21 mouse cellular contexts compared by ENCODE assay signal in genomic region chr6:28259750-28260149, GRCm38 (mm10).
DNase-seq lines count a peak whose midpoint lies in the region; ATAC-seq lines count a peak whose summit lies in the region.
"Had no signal": no experiment of that assay in that cellular context is flagged by ENCODE, and none has a peak within 500 bp of the region (broad histone marks: within the 10 kb centered on the region; RNA-seq: fewer than 3 reads in every experiment).

No protein-coding gene starts in this region.

- H3K27ac ChIP-seq in midbrain, embryonic 11.5 days (ENCODE audit: low read depth, low read length): no peak overlapping the region
- no peak overlapping the region for H3K27ac ChIP-seq in midbrain, embryonic 16.5 days (ENCODE audit: low read length)
- no peak overlapping the region for H3K27ac ChIP-seq in liver, embryonic 15.5 days (replicated peaks)
- no peak overlapping the region for H3K27ac ChIP-seq in heart, embryonic 11.5 days (ENCODE audit: low read depth, low read length)
- H3K27ac ChIP-seq: embryonic facial prominence, embryonic 10.5 days; forebrain, embryonic 13.5 days; hindbrain, embryonic 12.5 days had no signal

- H3K4me2 ChIP-seq in midbrain, embryonic 11.5 days: no peak overlapping the region
- H3K4me2 ChIP-seq in midbrain, embryonic 16.5 days (ENCODE audit: low read length): no peak overlapping the region
- peak overlapping the region; percentile 62 for H3K4me2 ChIP-seq in liver, embryonic 15.5 days
- no peak overlapping the region for H3K4me2 ChIP-seq in heart, embryonic 11.5 days

- H3K9ac ChIP-seq in midbrain, embryonic 11.5 days (ENCODE audit: low read length): no peak overlapping the region
- no peak overlapping the region for H3K9ac ChIP-seq in midbrain, embryonic 16.5 days (ENCODE audit: low read depth, low read length)
- no peak overlapping the region for H3K9ac ChIP-seq in liver, embryonic 15.5 days
- no peak overlapping the region for H3K9ac ChIP-seq in heart, embryonic 11.5 days (ENCODE audit: low read depth, low read length)

- no peaks in the 10 kb centered on the region for H3K36me3 ChIP-seq in midbrain, embryonic 11.5 days (ENCODE audit: control insufficient read depth, insufficient read depth, low read length)
- H3K36me3 ChIP-seq in midbrain, embryonic 16.5 days (ENCODE audit: control insufficient read depth, insufficient read depth, low read length): no peaks in the 10 kb centered on the region
- H3K36me3 ChIP-seq in liver, embryonic 15.5 days (replicated peaks): peaks cover 37% of the 10 kb centered on the region
- H3K36me3 ChIP-seq in heart, embryonic 11.5 days (ENCODE audit: control insufficient read depth, insufficient read depth, low read length): no peaks in the 10 kb centered on the region

- no peaks in the 10 kb centered on the region for H3K9me3 ChIP-seq in midbrain, embryonic 11.5 days (ENCODE audit: control insufficient read depth, low read length)
- H3K9me3 ChIP-seq in midbrain, embryonic 16.5 days (replicated peaks; ENCODE audit: control insufficient read depth, low read length, poor library complexity, severe bottlenecking): no peaks in the 10 kb centered on the region
- no peaks in the 10 kb centered on the region for H3K9me3 ChIP-seq in liver, embryonic 15.5 days (replicated peaks)
- H3K9me3 ChIP-seq in heart, embryonic 11.5 days (replicated peaks; ENCODE audit: control insufficient read depth, low read length): no peaks in the 10 kb centered on the region
- H3K9me3 ChIP-seq: embryonic facial prominence, embryonic 10.5 days; forebrain, embryonic 13.5 days; hindbrain, embryonic 12.5 days had no signal

- no peak overlapping the region for H3K4me3 ChIP-seq in midbrain, embryonic 11.5 days (ENCODE audit: low read depth, low read length)
- no peak overlapping the region for H3K4me3 ChIP-seq in midbrain, embryonic 16.5 days (ENCODE audit: low read depth, low read length)
- H3K4me3 ChIP-seq in liver, embryonic 15.5 days (replicated peaks): peak overlapping the region; percentile 48
- H3K4me3 ChIP-seq in heart, embryonic 11.5 days (ENCODE audit: low read depth, low read length): no peak overlapping the region

- peaks cover 5% of the 10 kb centered on the region for H3K4me1 ChIP-seq in midbrain, embryonic 11.5 days (ENCODE audit: control insufficient read depth, insufficient read depth, low read length)
- peaks cover 9% of the 10 kb centered on the region for H3K4me1 ChIP-seq in midbrain, embryonic 16.5 days (ENCODE audit: control insufficient read depth, insufficient read depth, low read length)
- peaks cover 30% of the 10 kb centered on the region for H3K4me1 ChIP-seq in liver, embryonic 15.5 days (replicated peaks)
- H3K4me1 ChIP-seq in heart, embryonic 11.5 days (ENCODE audit: control insufficient read depth, insufficient read depth, low read length): peaks cover 3% of the 10 kb centered on the region; the same call in 1 of the 2 replicates

- peak; percentile 72 for DNase-seq in midbrain, embryonic 11.5 days (ENCODE audit: low spot score, missing footprints)
- DNase-seq in c-Kit-negative CD71-positive TER-119-positive erythroid progenitor cells, embryonic 14.5 days (ENCODE audit: low read depth, low spot score): peak; percentile 12
- DNase-seq in embryo, embryonic 9.5 days (ENCODE audit: extremely low spot score): no peak
- DNase-seq: cerebellum, adult 18-20 months; cerebellum, adult 9-11 months; cerebellum, postnatal 36 days; gastrocnemius, postnatal 36 days; heart, adult 11 months; heart, postnatal 10 days; heart, postnatal 4 days had no signal

- ATAC-seq in midbrain, embryonic 11.5 days (ENCODE audit: low FRiP score): no peak
- no peak for ATAC-seq in midbrain, embryonic 16.5 days
- ATAC-seq in liver, embryonic 15.5 days (ENCODE audit: insufficient read depth): no peak
- ATAC-seq in heart, embryonic 11.5 days (replicated peaks; ENCODE audit: insufficient number of reproducible peaks, low FRiP score, low TSS enrichment): no peak
- ATAC-seq in erythroid progenitor cell, adult 5-6 weeks (replicated peaks; ENCODE audit: low FRiP score, poor library complexity, severe bottlenecking): no peak
- ATAC-seq: activated CD4-positive, CD25-positive, alpha-beta regulatory T cell, adult 4 months; forebrain, embryonic 13.5 days; forebrain, postnatal 0 days; hindbrain, embryonic 16.5 days; Patski had no signal

- no peaks in the 10 kb centered on the region; the same call in 1 of the 2 replicates for H3K27me3 ChIP-seq in midbrain, embryonic 11.5 days (ENCODE audit: control insufficient read depth, insufficient read depth, low read length)
- no peaks in the 10 kb centered on the region for H3K27me3 ChIP-seq in midbrain, embryonic 16.5 days (ENCODE audit: control insufficient read depth, insufficient read depth, low read depth, low read length)
- H3K27me3 ChIP-seq in liver, embryonic 15.5 days: no peaks in the 10 kb centered on the region
- no peaks in the 10 kb centered on the region for H3K27me3 ChIP-seq in heart, embryonic 11.5 days (ENCODE audit: control insufficient read depth, insufficient read depth, low read length)
- H3K27me3 ChIP-seq: Patski had no signal

- 90% methylated on average over 5 of the region's 5 CpGs for WGBS in midbrain, embryonic 11.5 days
- 93% methylated on average over 5 of the region's 5 CpGs for WGBS in midbrain, embryonic 16.5 days
- whole genome bisulfite sequencing in liver, embryonic 15.5 days (ENCODE audit: insufficient replicate concordance): 48% methylated on average over 5 of the region's 5 CpGs
- 89% methylated on average over 5 of the region's 5 CpGs for WGBS in heart, embryonic 11.5 days (ENCODE audit: insufficient replicate concordance)
